Mouse (Mus musculus): ENCODE results near the gene Cyp3a57.
"Not testable (repeated sequence)": the region's sequence is repeated elsewhere in the genome, so short reads cannot be mapped to it uniquely, and the experiment has no call there.

Cyp3a57 gene

GRCm38 (mm10) chr5:145344941-145345340 is at the start of gene Cyp3a57:
Gene Cyp3a57 (plus strand): TSS chr5:145345279.
- DNase-seq (ENCODE audit: low read depth, low spot score), result no peak

GRCm38 (mm10) chr5:145300469-145300868 is 44.6 kb upstream of the Cyp3a57 start:
- no peak for DNase-seq (ENCODE audit: low read depth, low spot score)

GRCm38 (mm10) chr5:145301796-145302195 is 43.3 kb upstream of the Cyp3a57 start:
- not testable (repeated sequence) for DNase-seq (ENCODE audit: low read depth, low spot score)

- no peak for DNase-seq (ENCODE audit: low read depth, low spot score)
These were observed 42.7 kb upstream of the Cyp3a57 start for GRCm38 (mm10) chr5:145302424-145302823.

GRCm38 (mm10) chr5:145306953-145307352 is 38.1 kb upstream of the Cyp3a57 start:
- DNase-seq (ENCODE audit: low read depth, low spot score), result not testable (repeated sequence)

- DNase-seq (ENCODE audit: low read depth, low spot score), result not testable (repeated sequence)
These were observed 37.3 kb upstream of the Cyp3a57 start for GRCm38 (mm10) chr5:145307811-145308210.

- no peak for DNase-seq (ENCODE audit: low read depth, low spot score)
These were observed 31.2 kb upstream of the Cyp3a57 start for GRCm38 (mm10) chr5:145313845-145314244.

- no peak for DNase-seq (ENCODE audit: low read depth, low spot score)
These were observed 27.9 kb upstream of the Cyp3a57 start for GRCm38 (mm10) chr5:145317141-145317540.

GRCm38 (mm10) chr5:145338756-145339155 is 6.3 kb upstream of the Cyp3a57 start:
- not testable (repeated sequence) for DNase-seq (ENCODE audit: low read depth, low spot score)

- no peak for DNase-seq (ENCODE audit: low read depth, low spot score)
These were observed 4.6 kb downstream of the Cyp3a57 start for GRCm38 (mm10) chr5:145349697-145350096.

- no peak for DNase-seq (ENCODE audit: low read depth, low spot score)
These were observed 8.0 kb downstream of the Cyp3a57 start for GRCm38 (mm10) chr5:145353081-145353480.

GRCm38 (mm10) chr5:145415416-145415815 is 70.3 kb downstream of the Cyp3a57 start:
- DNase-seq (ENCODE audit: low read depth, low spot score), result not testable (repeated sequence)

GRCm38 (mm10) chr5:145422287-145422686 is 77.2 kb downstream of the Cyp3a57 start:
- no peak for DNase-seq (ENCODE audit: low read depth, low spot score)

GRCm38 (mm10) chr5:145431004-145431403 is 85.9 kb downstream of the Cyp3a57 start:
- DNase-seq (ENCODE audit: low read depth, low spot score), result no peak

GRCm38 (mm10) chr5:145433688-145434087 is 88.6 kb downstream of the Cyp3a57 start:
- DNase-seq (ENCODE audit: low read depth, low spot score), result no peak
